Mouse (Mus musculus) cerebellum, adult 2 months (tissue): ENCODE data around the gene Grik4.

Source experiments
- CTCF ChIP-seq: fragments of 200-500 bp; IDR thresholded peaks from 2 replicates; pipeline ENCODE4 v1.5.1; 2011; ENCODE audit warnings: low read depth, mild to moderate bottlenecking, control low read depth, low read length, moderate library complexity, borderline replicate concordance; ENCODE audit not compliant: insufficient read depth
- POLR2A ChIP-seq: fragments of 200-500 bp; IDR thresholded peaks from 2 replicates; pipeline ENCODE4 v1.6.1; 2011; ENCODE audit warnings: low read length, control low read depth, borderline replicate concordance; ENCODE audit not compliant: insufficient read depth

DNA sequence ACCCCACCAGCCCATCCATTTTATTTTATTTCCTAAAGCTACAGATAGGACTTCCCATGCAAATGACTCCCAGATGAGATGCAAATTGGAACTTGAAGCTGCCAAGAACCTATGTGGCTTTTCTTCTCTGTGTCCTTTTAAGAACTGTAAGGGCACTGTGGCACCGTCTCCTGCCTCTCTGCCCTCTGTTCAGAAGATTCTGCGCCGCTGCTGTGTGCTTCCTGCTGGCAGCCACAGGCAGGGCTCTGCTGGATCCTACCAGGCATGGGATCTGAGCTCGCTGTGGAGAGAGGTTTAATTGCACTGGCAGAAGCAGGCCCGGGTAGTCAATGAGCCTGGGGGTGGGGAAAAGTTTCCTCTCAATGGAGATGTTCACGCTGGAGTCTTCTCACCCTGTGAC, 215.8 kb downstream of the Grik4 start:
- TF ChIP-seq CTCF (no peak), POLR2A (no peak)
